Mouse (Mus musculus) intestine, embryonic 16.5 days (tissue): ENCODE results near the gene Shox2. TPM values are rescaled to one million over a fixed set of nuclear protein-coding genes. Genes with fewer than 3 reads are reported as not detected.

ENCODE experiments used
- ATAC-seq: fragments of 200-750 bp; cut with Nextera tagmentation; 2 replicates; pipeline ENCODE4 v1.8.0; 2017; ENCODE audit warnings: moderate TSS enrichment, moderate library complexity
- H3K27ac ChIP-seq: fragments of 300-500 bp; sonication (generic); 2 replicates; pipeline ENCODE4 v1.5.1; 2014; ENCODE audit warnings: mild to moderate bottlenecking, low read length
- H3K27me3 ChIP-seq: fragments of 300-500 bp; sonication (generic); replicated peaks from 2 replicates; pipeline ENCODE4 v1.6.1; 2014; ENCODE audit warnings: low read length, control low read depth, mixed read lengths; ENCODE audit not compliant: control insufficient read depth, insufficient read depth
- H3K36me3 ChIP-seq: fragments of 300-500 bp; sonication (generic); 2 replicates; pipeline ENCODE4 v1.6.1; 2014; ENCODE audit warnings: low read length, control low read depth; ENCODE audit not compliant: control insufficient read depth, insufficient read depth
- H3K4me1 ChIP-seq: fragments of 300-500 bp; sonication (generic); 2 replicates; pipeline ENCODE4 v1.6.1; 2014; ENCODE audit warnings: low read length, control low read depth, mixed read lengths; ENCODE audit not compliant: control insufficient read depth, insufficient read depth
- H3K4me2 ChIP-seq: fragments of 300-500 bp; sonication (generic); 2 replicates; pipeline ENCODE4 v1.6.1; 2014; ENCODE audit warnings: low read depth, low read length, control low read depth
- H3K4me3 ChIP-seq: fragments of 300-500 bp; sonication (generic); 2 replicates; pipeline ENCODE4 v1.5.1; 2014; ENCODE audit warnings: mild to moderate bottlenecking, low read length
- H3K9ac ChIP-seq: fragments of 300-500 bp; sonication (generic); 2 replicates; pipeline ENCODE4 v1.6.1; 2014; ENCODE audit warnings: low read depth, low read length
- H3K9me3 ChIP-seq: fragments of 300-500 bp; sonication (generic); 2 replicates; pipeline ENCODE4 v1.6.1; 2016; ENCODE audit warnings: low read length, control low read depth; ENCODE audit not compliant: control insufficient read depth
- WGBS: fragments of 180-500 bp; shearing (Covaris S2); extraction: QIAGEN DNeasy Blood & Tissue Kit; methylation state at CpG from one replicate; pipeline ENCODE4 v1.1.7; 2014; 5-methylcytosine and 5-hydroxymethylcytosine counted together
- polyA plus RNA-seq: library from polyadenylated mRNA; unstranded; fragments of >200 nt; fragmentation: Nextera tagmentation; extraction: Ambion mirVana; gene quantifications from 2 replicates; pipeline ENCODE4 v1.2.1, GENCODE M21; 2015

Shox2 gene
- polyA plus RNA-seq, 1 experiment from 2014 or later = 0.12 TPM

GRCm38 (mm10) chr3:66979491-66979890 lies 2.1 kb downstream of the Shox2 start:
- H3K36me3 ChIP-seq = no peaks in the 10 kb centered on the region
- 2% methylated on average over 9 of the region's 9 CpGs for WGBS
- H3K27ac ChIP-seq = no peak overlapping the region
- no peak overlapping the region for H3K4me3 ChIP-seq
- peaks cover 17% of the 10 kb centered on the region; the same call in 1 of the 2 replicates for H3K4me1 ChIP-seq
- ATAC-seq = no peak
- no peak overlapping the region for H3K9ac ChIP-seq
- H3K4me2 ChIP-seq = no peak overlapping the region
- H3K9me3 ChIP-seq = no peaks in the 10 kb centered on the region
- H3K27me3 ChIP-seq = peaks cover 57% of the 10 kb centered on the region

GRCm38 (mm10) chr3:66978457-66979381 lies 2.9 kb downstream of the Shox2 start:
- H3K27me3 ChIP-seq = peaks cover 62% of the 10 kb centered on the region
- H3K4me2 ChIP-seq = no peak overlapping the region
- H3K27ac ChIP-seq = no peak overlapping the region

GRCm38 (mm10) chr3:66977811-66978456 lies 3.6 kb downstream of the Shox2 start:
- H3K27me3 ChIP-seq = peaks cover 69% of the 10 kb centered on the region
- H3K4me2 ChIP-seq = no peak overlapping the region
- H3K4me3 ChIP-seq = no peak overlapping the region
- peaks cover 20% of the 10 kb centered on the region for H3K4me1 ChIP-seq
- no peaks in the 10 kb centered on the region for H3K9me3 ChIP-seq
- no peak for ATAC-seq
- 1% methylated on average over 25 of the region's 25 CpGs for whole genome bisulfite sequencing
- no peaks in the 10 kb centered on the region for H3K36me3 ChIP-seq
- H3K27ac ChIP-seq = no peak overlapping the region
- H3K9ac ChIP-seq = no peak overlapping the region

More at GRCm38 (mm10) chr3:66978457-66979381, 2.9 kb downstream of the Shox2 start:
- ATAC-seq = no peak
- Histone ChIP-seq H3K9me3 (no peaks in the 10 kb centered on the region), H3K36me3 (no peaks in the 10 kb centered on the region), H3K9ac (no peak overlapping the region), H3K4me3 (0 out of 2 replicates have a peak overlapping the region, but pooled peaks have one; percentile 12), H3K4me1 (peaks cover 17% of the 10 kb centered on the region; the same call in 1 of the 2 replicates)
- 1% methylated on average over 45 of the region's 45 CpGs for WGBS

- Histone ChIP-seq H3K4me1 (peaks cover 17% of the 10 kb centered on the region), H3K9ac (no peak overlapping the region), H3K4me3 (no peak overlapping the region), H3K9me3 (no peaks in the 10 kb centered on the region), H3K27ac (no peak overlapping the region), H3K36me3 (no peaks in the 10 kb centered on the region), H3K27me3 (peaks cover 69% of the 10 kb centered on the region), H3K4me2 (no peak overlapping the region)
- ATAC-seq = no peak
- 6% methylated on average over 13 of the region's 13 CpGs for WGBS
These were observed 4.5 kb downstream of the Shox2 start for GRCm38 (mm10) chr3:66976889-66977615.

- no peak overlapping the region for H3K4me3 ChIP-seq
- H3K27ac ChIP-seq = no peak overlapping the region
- peaks cover 76% of the 10 kb centered on the region for H3K27me3 ChIP-seq
- WGBS = 19% methylated on average over 3 of the region's 3 CpGs
- H3K36me3 ChIP-seq = no peaks in the 10 kb centered on the region
- no peak overlapping the region for H3K4me2 ChIP-seq
- ATAC-seq = no peak
- H3K9me3 ChIP-seq = no peaks in the 10 kb centered on the region
- H3K4me1 ChIP-seq = peaks cover 6% of the 10 kb centered on the region; the same call in 1 of the 2 replicates
- no peak overlapping the region for H3K9ac ChIP-seq
These were observed 7.1 kb downstream of the Shox2 start for GRCm38 (mm10) chr3:66974501-66974900.

GRCm38 (mm10) chr3:66973391-66973943 lies 8.1 kb downstream of the Shox2 start:
- peak overlapping the region; percentile 54 for H3K4me3 ChIP-seq
- H3K27me3 ChIP-seq = peaks cover 66% of the 10 kb centered on the region
- H3K4me1 ChIP-seq = peaks cover 4% of the 10 kb centered on the region; the same call in 1 of the 2 replicates
- no peaks in the 10 kb centered on the region for H3K9me3 ChIP-seq
- peak; percentile 92 for ATAC-seq
- WGBS = under 1% methylated on average over 59 of the region's 59 CpGs
- H3K36me3 ChIP-seq = no peaks in the 10 kb centered on the region
- H3K27ac ChIP-seq = no peak overlapping the region
- H3K9ac ChIP-seq = peak overlapping the region; percentile 27
- peak overlapping the region; percentile 80 for H3K4me2 ChIP-seq

- H3K36me3 ChIP-seq = no peaks in the 10 kb centered on the region
- H3K9ac ChIP-seq = no peak overlapping the region
- WGBS = 4% methylated on average over 16 of the region's 16 CpGs
- ATAC-seq = no peak
- no peak overlapping the region for H3K4me3 ChIP-seq
- H3K9me3 ChIP-seq = no peaks in the 10 kb centered on the region
- H3K27ac ChIP-seq = no peak overlapping the region
- H3K27me3 ChIP-seq = peaks cover 62% of the 10 kb centered on the region
- H3K4me1 ChIP-seq = peaks cover 4% of the 10 kb centered on the region; the same call in 1 of the 2 replicates
- no peak overlapping the region for H3K4me2 ChIP-seq
These were observed 9.2 kb downstream of the Shox2 start for GRCm38 (mm10) chr3:66972191-66972950.

- Histone ChIP-seq H3K4me2 (no peak overlapping the region), H3K9me3 (no peaks in the 10 kb centered on the region), H3K4me3 (no peak overlapping the region), H3K27ac (no peak overlapping the region), H3K4me1 (peaks cover 4% of the 10 kb centered on the region; the same call in 1 of the 2 replicates), H3K27me3 (peaks cover 54% of the 10 kb centered on the region), H3K36me3 (no peaks in the 10 kb centered on the region), H3K9ac (no peak overlapping the region)
- ATAC-seq = no peak
- WGBS = 3% methylated on average over 29 of the region's 29 CpGs
These were observed 10.8 kb downstream of the Shox2 start for GRCm38 (mm10) chr3:66970661-66971331.
